Mouse (Mus musculus): ENCODE results near the gene Tmem169.

Gene Tmem169

DNA sequence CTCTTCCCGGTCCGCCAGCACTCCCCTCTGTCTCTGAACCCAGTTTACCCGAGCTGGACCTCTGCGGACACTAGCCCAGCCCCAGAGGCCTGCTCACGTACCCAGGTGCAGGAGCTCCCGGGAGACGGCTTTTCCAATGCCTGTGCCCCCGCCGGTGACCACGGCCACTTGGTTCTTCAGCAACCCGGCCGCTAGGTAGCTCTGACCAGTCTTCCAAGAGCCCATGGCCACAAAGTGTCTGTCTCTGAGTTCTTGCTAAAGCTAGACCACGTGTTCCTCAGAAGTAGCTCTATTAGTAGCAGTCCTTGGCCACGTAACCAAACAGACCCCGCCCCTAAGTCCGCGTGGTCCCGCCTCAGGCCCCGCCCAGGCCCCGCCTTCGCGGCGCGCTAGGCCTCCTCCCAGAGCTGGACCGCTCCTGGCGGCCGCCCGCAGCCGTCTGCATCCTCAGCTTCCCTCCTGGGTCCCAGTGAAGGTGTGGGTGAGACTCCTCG lies at the start of gene Tmem169, which contains the start of gene Pecr:
Gene Tmem169 (plus strand): TSS at position 378 of the 494 bp plus-strand sequence.
Gene Pecr (minus strand): TSS at position 323 of the 494 bp plus-strand sequence.
- in situ Hi-C loops (cut with MboI, MseI), result loop anchor here in 1 of 2 experiments (10.0 kb wide), 1 partner anchor 431 kb away; the partner anchor contains the start of gene Rpl37a

GRCm38 (mm10) chr1:72236363-72237006 lies 47.7 kb upstream of the Tmem169 start:
- in situ Hi-C loops (cut with MboI, MseI), result loop anchor here in 1 of 2 experiments (25.0 kb wide), 2 partner anchors 351 to 1124 kb away; partner anchors contain the start of genes Bard1 and Smarcal1

DNA sequence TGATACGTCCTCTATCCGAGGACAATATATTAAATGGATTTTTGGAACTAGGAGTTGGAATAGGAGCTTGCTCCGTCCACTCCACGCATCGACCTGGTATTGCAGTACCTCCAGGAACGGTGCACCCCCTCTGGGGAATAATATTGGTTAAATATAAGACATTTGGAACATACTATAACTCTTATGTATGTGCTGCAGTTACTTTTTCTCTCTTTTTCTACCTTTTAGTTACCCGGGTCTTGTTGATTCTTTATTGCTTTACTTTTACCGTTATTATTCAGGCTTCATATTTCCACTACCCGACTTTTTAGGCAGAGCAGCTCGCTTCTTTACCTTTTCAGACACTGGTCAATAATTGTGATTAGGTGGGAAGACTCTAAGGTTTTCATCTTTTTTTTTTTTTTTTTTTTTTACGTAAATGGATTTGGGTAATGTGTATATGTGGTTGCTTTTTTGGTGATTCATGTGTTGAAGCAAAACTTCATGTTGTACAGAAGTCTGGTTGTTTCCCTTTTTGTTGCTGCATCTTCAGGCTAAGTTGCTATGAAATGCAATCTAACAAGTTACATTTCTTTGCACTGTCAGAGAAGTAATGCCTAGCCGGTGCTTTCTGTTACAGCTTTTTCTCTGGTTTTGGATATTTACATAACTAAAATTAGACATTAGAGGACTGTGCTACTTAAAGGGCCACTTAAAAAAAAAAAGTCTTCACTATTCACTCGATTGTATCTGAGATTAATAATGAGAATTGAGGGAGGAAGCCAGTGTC lies 47.0 kb upstream of the Tmem169 start:
- in situ Hi-C loops (cut with MboI, MseI), result loop anchor here in 1 of 2 experiments (25.0 kb wide), 2 partner anchors 350 to 1125 kb away; partner anchors contain the start of genes Bard1 and Smarcal1

- in situ Hi-C loops (cut with MboI, MseI), result loop anchor here in 1 of 2 experiments (25.0 kb wide), 2 partner anchors 349 to 1126 kb away; partner anchors contain the start of genes Bard1 and Smarcal1
Measured at GRCm38 (mm10) chr1:72238016-72238580, 46.1 kb upstream of the Tmem169 start.

DNA sequence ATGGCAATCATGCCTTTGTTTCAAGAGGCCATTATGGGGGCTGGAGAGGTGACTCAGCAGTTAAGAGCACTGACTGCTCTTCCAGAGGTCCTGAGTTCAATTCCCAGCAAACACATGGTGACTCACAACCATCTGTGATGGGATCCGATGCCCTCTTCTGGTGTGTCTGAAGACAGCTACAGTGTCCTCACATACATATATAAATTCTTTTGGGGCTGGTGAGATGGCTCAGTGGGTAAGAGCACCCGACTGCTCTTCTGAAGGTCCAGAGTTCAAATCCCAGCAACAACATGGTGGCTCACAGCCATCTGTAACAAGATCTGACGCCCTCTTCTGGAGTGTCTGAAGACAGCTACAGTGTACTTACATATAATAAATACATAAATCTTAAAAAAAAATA lies 45.1 kb upstream of the Tmem169 start:
- in situ Hi-C loops (cut with MboI, MseI), result loop anchor here in 1 of 2 experiments (25.0 kb wide), 2 partner anchors 348 to 1127 kb away; partner anchors contain the start of genes Bard1 and Smarcal1

- in situ Hi-C loops (cut with MboI, MseI), result loop anchor here in 1 of 2 experiments (25.0 kb wide), 2 partner anchors 345 to 1130 kb away; partner anchors contain the start of genes Bard1 and Smarcal1
Measured at GRCm38 (mm10) chr1:72242581-72243143, 41.5 kb upstream of the Tmem169 start.

DNA sequence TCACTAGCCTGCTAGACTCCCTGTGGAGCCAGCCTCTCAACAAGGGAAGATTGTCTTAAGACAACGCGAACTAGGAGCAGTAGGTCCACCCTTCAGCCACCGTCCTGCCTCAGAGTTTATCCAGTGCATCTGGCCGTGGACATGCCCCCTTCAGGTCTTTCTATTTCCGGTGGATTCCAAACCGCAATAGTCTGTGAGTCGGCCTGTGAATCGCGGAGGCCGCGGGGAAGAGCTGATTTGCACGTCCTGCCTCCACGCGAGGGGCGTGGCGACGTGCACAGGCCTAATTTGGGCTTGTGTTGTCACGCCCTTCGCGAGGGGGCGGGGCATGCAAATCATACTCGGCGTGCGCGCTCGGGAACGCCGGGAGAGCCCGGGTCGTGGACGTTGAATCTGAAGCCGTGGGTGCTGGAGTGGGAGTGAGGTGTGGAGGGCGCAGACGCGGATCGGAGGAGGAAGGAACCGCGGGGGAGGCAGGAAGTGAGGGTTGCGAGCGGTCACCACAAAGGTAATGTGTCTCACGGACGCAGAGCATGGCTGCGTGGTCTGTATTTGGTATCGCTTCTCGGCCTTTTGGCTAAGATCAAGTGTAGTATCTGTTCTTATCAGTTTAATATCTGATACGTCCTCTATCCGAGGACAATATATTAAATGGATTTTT lies 40.4 kb upstream of the Tmem169 start:
- in situ Hi-C loops (cut with MboI, MseI), result loop anchor here in 1 of 2 experiments (25.0 kb wide), 2 partner anchors 344 to 1131 kb away; partner anchors contain the start of genes Bard1 and Smarcal1

DNA sequence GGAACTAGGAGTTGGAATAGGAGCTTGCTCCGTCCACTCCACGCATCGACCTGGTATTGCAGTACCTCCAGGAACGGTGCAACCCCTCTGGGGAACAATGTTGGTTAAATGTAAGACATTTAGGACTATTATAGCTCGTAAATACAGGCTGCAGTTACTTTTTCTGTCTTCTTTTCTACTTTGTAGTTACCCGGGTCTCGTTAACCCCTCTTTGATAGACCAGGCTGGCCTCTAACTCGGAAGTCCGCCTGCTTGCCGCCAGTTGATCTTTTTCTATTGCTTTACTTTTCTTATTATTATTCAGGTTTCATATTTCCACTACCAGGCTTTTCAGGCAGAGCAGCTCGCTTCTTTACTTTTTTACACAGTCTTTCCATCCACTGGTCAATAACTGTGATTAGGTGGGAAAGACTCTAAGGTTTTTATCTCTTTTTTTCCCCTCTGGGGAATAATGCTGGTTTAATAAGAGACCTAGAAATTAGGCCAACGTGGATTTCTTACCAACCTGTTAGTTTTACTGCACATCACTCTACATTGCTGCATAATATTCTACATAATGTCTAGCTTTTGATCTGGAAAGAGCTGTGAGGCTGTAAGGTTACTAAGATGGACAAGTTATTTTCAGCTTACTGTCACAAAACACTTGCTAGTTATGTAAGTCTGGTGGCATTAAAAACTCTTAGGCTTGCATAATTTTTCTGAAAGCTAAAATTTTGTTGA lies 39.7 kb upstream of the Tmem169 start:
- in situ Hi-C loops (cut with MboI, MseI), result loop anchor here in 1 of 2 experiments (25.0 kb wide), 2 partner anchors 343 to 1132 kb away; partner anchors contain the start of genes Bard1 and Smarcal1

- in situ Hi-C loops (cut with MboI, MseI), result loop anchor here in 1 of 2 experiments (25.0 kb wide), 2 partner anchors 339 to 1136 kb away; partner anchors contain the start of genes Bard1 and Smarcal1
Measured at GRCm38 (mm10) chr1:72248226-72248737, 35.9 kb upstream of the Tmem169 start.

- in situ Hi-C loops (cut with MboI, MseI), result no loop called here
Measured at GRCm38 (mm10) chr1:72251806-72252205, 32.4 kb upstream of the Tmem169 start.

DNA sequence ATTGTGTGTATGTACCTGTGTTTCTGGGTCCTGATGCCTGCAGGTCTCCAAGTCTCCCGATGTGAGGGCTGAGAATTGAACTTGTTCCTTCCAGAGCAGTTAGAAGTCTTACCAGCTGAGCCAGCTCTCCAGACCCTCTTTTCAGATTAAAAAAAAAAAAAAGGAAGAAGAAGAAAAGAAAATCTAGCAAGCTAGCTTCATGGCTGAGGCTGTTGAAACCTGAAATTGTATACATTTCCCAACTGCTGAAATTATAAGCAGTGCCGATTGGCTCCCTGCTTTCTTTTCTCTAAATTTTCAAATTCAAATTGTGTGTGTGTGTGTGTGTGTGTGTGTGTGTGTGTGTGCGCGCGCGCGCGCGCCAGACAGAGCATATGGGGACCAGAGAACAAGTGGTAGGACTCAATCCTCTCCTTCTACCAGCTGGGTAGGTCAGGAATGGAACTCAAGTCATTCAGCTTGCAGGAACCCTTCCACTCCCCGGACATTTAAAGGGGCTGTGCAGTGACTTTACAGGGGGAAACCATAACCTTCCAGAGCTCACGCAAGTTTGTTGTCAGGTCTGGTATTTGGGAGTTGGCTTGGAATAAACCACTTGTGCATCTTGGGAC lies 30.2 kb upstream of the Tmem169 start:
- in situ Hi-C loops (cut with MboI, MseI), result no loop called here

GRCm38 (mm10) chr1:72254545-72255061 lies 29.6 kb upstream of the Tmem169 start:
- in situ Hi-C loops (cut with MboI, MseI), result no loop called here

GRCm38 (mm10) chr1:72255062-72255853 lies 28.9 kb upstream of the Tmem169 start:
- in situ Hi-C loops (cut with MboI, MseI), result no loop called here

GRCm38 (mm10) chr1:72255854-72256175 lies 28.4 kb upstream of the Tmem169 start:
- in situ Hi-C loops (cut with MboI, MseI), result no loop called here

- in situ Hi-C loops (cut with MboI, MseI), result no loop called here
Measured at GRCm38 (mm10) chr1:72256381-72257256, 27.6 kb upstream of the Tmem169 start.

DNA sequence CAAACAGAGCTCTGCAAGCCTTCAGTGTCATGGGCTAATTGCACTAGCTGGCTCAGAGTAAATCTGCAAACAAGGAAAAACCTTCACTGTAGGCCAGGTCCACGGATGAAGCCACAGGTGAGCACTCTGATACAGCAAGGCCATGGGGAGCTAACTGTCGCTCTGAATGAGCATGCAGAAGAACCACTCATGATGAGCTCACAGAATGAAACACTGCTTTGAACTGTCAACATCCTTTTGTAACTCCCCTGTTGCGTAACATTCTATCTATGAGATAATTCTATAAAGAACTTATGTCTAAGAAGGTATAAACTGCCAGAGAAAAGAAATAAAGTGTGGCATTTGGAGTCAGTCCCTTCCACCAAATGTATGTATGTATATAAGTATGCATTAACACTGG lies 21.1 kb upstream of the Tmem169 start:
- in situ Hi-C loops (cut with MboI, MseI), result no loop called here

GRCm38 (mm10) chr1:72278085-72278484 lies 6.1 kb upstream of the Tmem169 start:
- in situ Hi-C loops (cut with MboI, MseI), result no loop called here
